Mouse (Mus musculus): ENCODE data around the gene Sept3.

Gene Sept3

DNA sequence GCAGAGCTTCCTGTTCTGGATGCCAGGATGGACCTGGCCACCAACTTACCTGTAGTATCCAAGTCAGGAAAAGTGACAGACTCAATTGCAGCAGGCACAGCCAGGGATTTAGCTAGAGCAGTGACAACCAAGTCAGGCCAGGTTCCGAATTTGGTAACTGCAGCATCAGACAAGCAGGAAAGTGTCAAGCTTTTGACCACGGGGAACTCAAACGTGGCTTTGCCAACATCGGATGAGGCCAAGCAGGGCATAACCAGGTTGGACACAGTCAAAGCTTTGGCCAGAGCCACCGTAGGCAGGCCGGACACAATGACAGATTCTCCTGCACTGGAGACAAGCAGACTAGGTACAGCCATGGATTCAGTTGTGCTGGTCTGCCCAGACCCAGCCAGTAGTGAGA is 2.4 kb upstream of the Sept3 start:
- no peak for DNase-seq (ENCODE audit: low spot score)

- DNase-seq (ENCODE audit: low spot score), result no peak
These were observed 521 bp downstream of the Sept3 start for GRCm38 (mm10) chr15:82274927-82275901.

- no peak for DNase-seq (ENCODE audit: low spot score)
These were observed 2.9 kb downstream of the Sept3 start for GRCm38 (mm10) chr15:82277591-82277990.

DNA sequence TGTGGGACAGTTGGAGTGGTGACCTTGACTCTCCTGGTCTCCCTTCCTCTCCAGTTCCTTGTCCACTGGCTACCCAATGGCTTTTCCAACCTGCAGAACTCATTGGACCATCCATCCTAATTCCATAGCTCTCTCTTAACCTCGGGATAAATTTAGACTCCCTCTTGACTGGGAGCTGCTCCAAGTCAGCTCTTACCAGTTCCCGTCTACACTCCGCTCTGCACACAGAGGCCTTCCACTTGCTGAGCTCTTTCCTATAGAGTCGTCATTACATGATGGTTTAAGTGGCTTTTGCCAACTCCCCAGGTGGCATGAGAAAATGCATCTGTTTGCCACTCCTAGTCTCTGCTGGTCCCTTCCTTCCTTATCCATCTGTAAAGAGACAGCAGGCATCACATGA is 5.9 kb downstream of the Sept3 start:
- no peak for DNase-seq (ENCODE audit: low spot score)

- DNase-seq (ENCODE audit: low spot score), result no peak
These were observed 11.5 kb downstream of the Sept3 start for GRCm38 (mm10) chr15:82286157-82286556.

GRCm38 (mm10) chr15:82290252-82290651 is 15.6 kb downstream of the Sept3 start:
- no peak for DNase-seq (ENCODE audit: low spot score)

DNA sequence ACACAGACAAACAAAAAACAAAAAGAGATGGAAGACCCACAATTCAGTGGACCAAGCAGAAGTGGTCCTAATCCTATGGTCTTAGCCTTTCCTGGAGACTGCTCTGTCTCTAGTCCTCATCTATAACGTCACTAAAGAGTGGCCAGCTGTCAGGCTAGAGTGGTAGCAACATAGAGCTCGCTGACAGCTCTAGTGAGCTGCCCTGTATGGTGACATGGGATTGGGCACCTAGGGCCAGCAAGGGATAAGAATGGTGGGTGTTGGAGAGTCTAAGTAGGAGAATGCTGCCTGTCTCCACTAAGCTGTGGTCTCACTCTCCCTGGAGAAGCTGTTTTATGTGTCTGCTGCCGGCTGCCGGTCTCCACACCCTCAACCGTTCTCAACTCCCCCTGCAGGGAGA is 18.2 kb downstream of the Sept3 start:
- no peak for DNase-seq (ENCODE audit: low spot score)

- DNase-seq (ENCODE audit: low spot score), result no peak
These were observed 18.6 kb downstream of the Sept3 start for GRCm38 (mm10) chr15:82293271-82293711.

- DNase-seq (ENCODE audit: low spot score), result no peak
These were observed 19.4 kb downstream of the Sept3 start for GRCm38 (mm10) chr15:82294059-82294458.

DNA sequence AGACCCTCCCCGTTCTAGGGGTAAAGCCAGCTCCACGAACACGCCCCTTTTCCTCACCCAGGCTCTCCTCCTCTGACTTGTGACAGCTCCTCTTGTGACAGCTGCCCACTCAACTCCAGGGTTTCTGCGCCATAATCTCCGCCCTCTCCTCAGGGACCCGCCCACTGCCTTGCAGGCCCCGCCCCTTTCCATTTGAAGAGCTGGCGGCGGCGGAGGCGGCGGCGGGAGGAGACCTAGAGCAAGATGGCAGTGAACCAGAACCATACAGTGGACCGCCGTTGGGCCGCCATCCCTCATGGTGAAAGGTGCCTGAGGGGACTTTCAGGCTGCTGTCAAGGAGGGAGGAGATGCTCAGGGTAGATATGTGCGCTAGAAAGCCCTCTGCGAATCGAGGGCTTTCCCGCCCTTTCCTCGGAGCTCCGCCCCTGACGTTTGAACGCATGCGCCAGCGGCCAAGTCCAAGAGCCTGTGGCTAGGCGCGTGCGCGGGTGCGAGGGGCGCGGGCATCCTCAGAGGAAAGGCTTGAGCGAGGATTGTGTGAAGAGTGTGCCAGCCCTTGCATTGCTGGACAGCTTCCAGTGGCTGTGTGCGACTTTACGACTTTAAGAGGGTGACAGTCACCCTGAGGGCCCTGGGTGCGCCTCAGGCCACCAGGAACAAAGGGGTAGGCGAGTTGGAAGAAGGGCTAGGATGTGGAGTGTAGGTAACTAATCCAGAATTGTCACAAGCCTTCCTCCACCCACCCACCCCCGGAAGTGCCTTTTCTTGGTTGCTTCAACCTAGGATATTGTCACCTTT is 24.3 kb downstream of the Sept3 start, which contains the start of gene Wbp2nl:
Gene Wbp2nl (plus strand): TSS at position 191 of the 798 bp plus-strand sequence.
- DNase-seq (ENCODE audit: low spot score), result no peak

DNA sequence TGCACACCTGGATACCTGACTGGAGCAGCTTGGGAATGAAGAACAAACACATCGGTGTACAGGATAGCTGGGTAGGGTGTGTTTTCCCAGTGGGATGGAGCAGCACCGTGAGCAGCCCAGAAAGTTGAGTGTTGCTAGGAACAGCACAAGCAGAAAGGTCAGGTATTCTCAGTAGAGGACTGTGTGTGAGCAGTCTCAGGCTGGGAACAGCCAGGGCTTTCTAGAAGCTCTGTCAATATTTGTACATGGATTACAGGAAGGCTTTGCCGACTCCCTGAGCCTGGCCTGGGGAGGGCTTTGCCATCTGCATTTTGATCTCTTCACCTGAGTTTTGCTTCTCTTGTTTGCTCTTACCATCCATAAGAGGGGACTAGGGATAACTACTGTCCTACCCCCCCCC is 32.4 kb downstream of the Sept3 start:
- no peak for DNase-seq (ENCODE audit: low spot score)

- no peak for DNase-seq (ENCODE audit: low spot score)
These were observed 33.7 kb downstream of the Sept3 start for GRCm38 (mm10) chr15:82308416-82308815.

- no peak for DNase-seq (ENCODE audit: low spot score)
These were observed 43.1 kb downstream of the Sept3 start for GRCm38 (mm10) chr15:82317839-82318238.

- DNase-seq (ENCODE audit: low spot score), result no peak
These were observed 44.9 kb downstream of the Sept3 start for GRCm38 (mm10) chr15:82319613-82320012.

GRCm38 (mm10) chr15:82322195-82322594 is 47.5 kb downstream of the Sept3 start:
- no peak for DNase-seq (ENCODE audit: low spot score)

- no peak for DNase-seq (ENCODE audit: low spot score)
These were observed 50.7 kb downstream of the Sept3 start for GRCm38 (mm10) chr15:82325382-82325781.

GRCm38 (mm10) chr15:82335194-82335593 is 60.5 kb downstream of the Sept3 start:
- no peak for DNase-seq (ENCODE audit: low spot score)

DNA sequence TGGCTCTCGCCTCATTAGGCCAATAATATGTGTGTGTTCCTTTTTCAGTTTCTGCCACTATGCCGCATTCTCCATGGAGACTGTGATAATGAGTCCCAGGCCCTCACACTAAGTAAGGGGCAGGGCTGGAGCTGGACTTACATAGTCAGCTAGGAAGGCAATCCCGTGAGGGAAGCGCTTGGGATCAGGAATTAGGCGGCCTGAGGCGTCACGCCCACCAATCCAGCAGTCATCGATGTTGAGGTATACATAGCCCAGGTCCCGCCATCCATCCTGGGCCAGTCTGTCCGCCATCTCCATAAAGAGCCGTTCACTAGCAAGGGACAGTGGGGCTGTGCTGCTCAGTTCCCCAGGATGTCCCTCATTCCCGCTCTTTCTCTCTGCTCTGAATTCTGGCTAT is 61.9 kb downstream of the Sept3 start:
- no peak for DNase-seq (ENCODE audit: low spot score)

- DNase-seq (ENCODE audit: low spot score), result no peak
These were observed 63.2 kb downstream of the Sept3 start for GRCm38 (mm10) chr15:82337875-82338274.

GRCm38 (mm10) chr15:82338593-82339112 is 64.0 kb downstream of the Sept3 start, which contains the start of the genes Naga, Pheta2 and Smdt1:
Naga (minus strand) TSS chr15:82338925.
Pheta2 (plus strand) TSS chr15:82338942.
Smdt1 (plus strand) TSS chr15:82338959.
- DNase-seq (ENCODE audit: low spot score), result peak; percentile 99

- DNase-seq (ENCODE audit: low spot score), result no peak
These were observed 64.5 kb downstream of the Sept3 start for GRCm38 (mm10) chr15:82339150-82339549.

DNA sequence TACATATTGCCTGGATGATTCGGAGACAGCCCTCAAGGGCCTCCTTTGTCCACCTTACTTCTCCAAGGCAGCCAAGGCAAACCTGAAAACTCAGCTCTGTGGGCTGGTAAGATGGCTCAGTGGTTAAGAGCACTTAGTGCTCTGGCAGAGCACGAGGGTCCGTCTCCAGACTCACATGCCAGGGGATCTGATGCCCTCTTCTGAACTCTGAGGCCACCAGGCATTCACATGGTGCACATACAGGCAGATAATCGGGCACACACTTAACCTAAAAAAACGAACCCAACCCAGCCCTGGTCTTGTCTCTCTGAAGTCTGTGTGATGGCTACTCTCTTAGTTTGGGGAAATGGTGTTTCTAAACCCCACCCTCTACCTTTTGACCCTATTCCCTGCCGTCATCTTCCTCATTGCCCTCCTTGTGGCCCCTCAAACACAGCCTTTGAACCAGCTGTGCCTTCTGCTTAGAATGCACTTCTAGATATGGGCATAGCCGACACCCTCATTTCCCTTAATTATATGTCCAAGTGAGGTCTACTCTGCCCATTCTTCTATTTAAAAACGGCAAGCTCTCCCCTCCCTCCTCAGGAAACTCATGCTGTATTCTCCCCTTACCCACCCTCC is 65.1 kb downstream of the Sept3 start:
- DNase-seq (ENCODE audit: low spot score), result no peak
